Mouse (Mus musculus) CD4-positive, CD25-positive, alpha-beta regulatory T cell, adult 4 months (primary cell): ENCODE measurements around the gene BC100530. TPM values are rescaled to one million over a fixed set of nuclear protein-coding genes. Genes with fewer than 3 reads are reported as not detected.
"Not testable (repeated sequence)": the region's sequence is repeated elsewhere in the genome, so short reads cannot be mapped to it uniquely, and the experiment has no call there.

Experiments
- ATAC-seq: one replicate; pipeline ENCODE4 v1.8.0; 2017
- polyA plus RNA-seq, 2 experiments: library from polyadenylated mRNA; unstranded; fragments of 100-300 nt; shearing (Covaris generic); gene quantifications; one replicate each; pipeline ENCODE4 v1.2.1; 2017

BC100530 gene
- not detected for polyA plus RNA-seq

- ATAC-seq, result not testable (repeated sequence)
Observed at GRCm38 (mm10) chr16:36367648-36368047, at the start of gene BC100530. BC100530 (minus strand) TSS chr16:36367748.

- no peak for ATAC-seq
Observed at GRCm38 (mm10) chr16:36408357-36408756, 40.8 kb upstream of the BC100530 start, which contains the start of gene Stfa2. Stfa2 (minus strand) TSS chr16:36408457.

GRCm38 (mm10) chr16:36389060-36389459, 21.5 kb upstream of the BC100530 start:
- no peak for ATAC-seq

- ATAC-seq, result no peak
Observed at GRCm38 (mm10) chr16:36337171-36337570, 30.4 kb downstream of the BC100530 start.

GRCm38 (mm10) chr16:36334232-36334631, 33.3 kb downstream of the BC100530 start, which contains the start of gene BC117090:
BC117090 (minus strand) TSS chr16:36334332.
- no peak for ATAC-seq

GRCm38 (mm10) chr16:36319286-36319685, 48.3 kb downstream of the BC100530 start:
- ATAC-seq, result no peak

GRCm38 (mm10) chr16:36316111-36316510, 51.4 kb downstream of the BC100530 start:
- ATAC-seq, result not testable (repeated sequence)

Other genes with a start within 250 kb of the BC100530 start
- gene Csta1, start 236.5 kb downstream of the BC100530 start, polyA plus RNA-seq, result not detected
- not detected for gene Stfa2l1, start 210.9 kb downstream of the BC100530 start, polyA plus RNA-seq
- not detected for gene Gm5483, start 183.5 kb downstream of the BC100530 start, polyA plus RNA-seq
- not detected for gene Gm5416, start 157.3 kb downstream of the BC100530 start, polyA plus RNA-seq
- gene 2010005H15Rik, start 146.3 kb downstream of the BC100530 start, polyA plus RNA-seq, result 1 to 10 TPM; 1.2 to 2.0 TPM
- not detected for gene Stfa1, start 90.8 kb downstream of the BC100530 start, polyA plus RNA-seq
- not detected for gene BC117090, start 33.4 kb downstream of the BC100530 start, polyA plus RNA-seq
- not detected for gene Stfa2, start 40.7 kb upstream of the BC100530 start, polyA plus RNA-seq
- not detected for gene Stfa3, start 87.6 kb upstream of the BC100530 start, polyA plus RNA-seq
- gene Casr, start 194.4 kb upstream of the BC100530 start, polyA plus RNA-seq, result not detected